Mouse (Mus musculus): ENCODE measurements at regions not wholly inside any gene's neighbourhood (a gene's known extent, or its start where the extent isn't known, plus 50 kb on each side); places are given as distances from the start of the nearest gene placed in this dataset.
"Not testable (repeated sequence)": the region's sequence is repeated elsewhere in the genome, so short reads cannot be mapped to it uniquely, and the experiment has no call there.

GRCm38 (mm10) chr1:96626271-96626670, 245.7 kb downstream of the Slco4c1 start:
- no peak for DNase-seq

- DNase-seq: not testable (repeated sequence)
Measured at GRCm38 (mm10) chr1:96625326-96625725, 246.6 kb downstream of the Slco4c1 start.

GRCm38 (mm10) chr1:96596141-96596540, 275.8 kb downstream of the Slco4c1 start:
- no peak for DNase-seq

GRCm38 (mm10) chr1:96569281-96569680, 302.7 kb downstream of the Slco4c1 start:
- no peak for DNase-seq

GRCm38 (mm10) chr1:96563279-96563910, 308.6 kb downstream of the Slco4c1 start:
- no peak for DNase-seq

- DNase-seq: no peak
Measured at GRCm38 (mm10) chr1:96556258-96556657, 315.7 kb downstream of the Slco4c1 start.

GRCm38 (mm10) chr1:96519347-96519746, 352.6 kb downstream of the Slco4c1 start:
- no peak for DNase-seq

GRCm38 (mm10) chr1:96501007-96501406, 371.0 kb downstream of the Slco4c1 start:
- no peak for DNase-seq

- no peak for DNase-seq
Measured at GRCm38 (mm10) chr1:96482816-96483215, 389.2 kb downstream of the Slco4c1 start.

GRCm38 (mm10) chr1:96450852-96451251, 421.1 kb downstream of the Slco4c1 start:
- DNase-seq: no peak

GRCm38 (mm10) chr1:96445215-96445614, 426.8 kb downstream of the Slco4c1 start:
- no peak for DNase-seq

- DNase-seq: no peak
Measured at GRCm38 (mm10) chr1:96433057-96433456, 438.9 kb downstream of the Slco4c1 start.

- no peak for DNase-seq
Measured at GRCm38 (mm10) chr1:96423481-96423880, 448.5 kb downstream of the Slco4c1 start.

- DNase-seq: no peak
Measured at GRCm38 (mm10) chr1:96410837-96411612, 460.9 kb downstream of the Slco4c1 start.

GRCm38 (mm10) chr1:96397982-96398381, 474.0 kb downstream of the Slco4c1 start:
- no peak for DNase-seq

GRCm38 (mm10) chr1:96388417-96388816, 483.6 kb downstream of the Slco4c1 start:
- no peak for DNase-seq

- no peak for DNase-seq
Measured at GRCm38 (mm10) chr1:96385916-96386315, 486.1 kb downstream of the Slco4c1 start.

- no peak for DNase-seq
Measured at GRCm38 (mm10) chr1:96362713-96363441, 509.1 kb downstream of the Slco4c1 start.

GRCm38 (mm10) chr1:96347231-96347630, 524.7 kb downstream of the Slco4c1 start:
- DNase-seq: no peak

GRCm38 (mm10) chr1:96346465-96347002, 525.4 kb downstream of the Slco4c1 start:
- DNase-seq: no peak

- DNase-seq: no peak
Measured at GRCm38 (mm10) chr1:96315721-96316120, 556.2 kb downstream of the Slco4c1 start.

- no peak for DNase-seq
Measured at GRCm38 (mm10) chr1:96301238-96301637, 570.7 kb downstream of the Slco4c1 start.

GRCm38 (mm10) chr1:96278046-96278576, 593.9 kb downstream of the Slco4c1 start:
- DNase-seq: no peak

All from layer of hippocampus, adult 9-11 months (tissue).